Mouse (Mus musculus) frontal cortex, postnatal 36 days (tissue): ENCODE measurements around the gene Dynlrb2.

Experiments used
- DNase-seq, 2 experiments: peaks; one replicate each; pipeline ENCODE4 v3.0.0; 2022; ENCODE audit warnings: low spot score in 2 of 2

Dynlrb2 gene

DNA sequence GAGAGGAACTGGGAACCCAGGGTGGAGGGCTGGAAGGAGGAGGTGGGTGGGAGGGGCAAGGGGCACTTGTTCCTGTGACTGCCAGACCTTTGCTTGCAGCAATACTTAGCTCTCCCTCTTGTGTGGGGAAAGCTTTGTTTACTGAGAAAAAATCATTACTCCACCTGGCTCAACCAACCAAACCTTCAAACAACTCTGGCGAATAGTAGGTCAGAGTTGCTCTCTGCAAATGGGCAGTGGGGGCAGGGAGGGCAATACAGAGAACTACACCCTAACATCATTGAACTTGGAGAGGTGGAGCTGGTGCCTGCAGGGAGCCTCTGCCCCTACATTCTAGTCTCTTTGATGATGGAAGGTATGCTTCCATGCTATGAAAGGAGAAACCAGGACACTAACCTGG lies 35.4 kb downstream of the Dynlrb2 start:
- DNase-seq = no peak

DNA sequence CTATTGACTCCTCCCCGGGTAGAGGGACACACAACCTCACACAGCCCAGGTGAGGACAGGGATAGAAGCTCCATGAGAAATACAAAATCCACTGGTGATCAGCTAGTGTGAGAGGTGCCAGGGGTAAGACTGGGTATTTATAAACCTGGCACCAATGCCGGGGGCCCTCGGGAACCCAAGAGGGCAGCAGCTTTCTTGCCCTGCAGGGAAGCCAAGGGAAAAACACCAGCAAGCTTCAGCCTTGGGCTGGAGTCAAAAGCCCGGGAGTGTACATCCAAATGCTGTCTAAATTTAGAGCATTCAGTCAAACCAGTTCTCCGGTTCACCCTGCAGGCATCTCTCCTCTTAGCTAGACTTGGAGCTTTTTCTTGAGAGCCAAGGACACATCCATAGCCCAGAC lies 38.1 kb downstream of the Dynlrb2 start:
- no peak for DNase-seq

DNA sequence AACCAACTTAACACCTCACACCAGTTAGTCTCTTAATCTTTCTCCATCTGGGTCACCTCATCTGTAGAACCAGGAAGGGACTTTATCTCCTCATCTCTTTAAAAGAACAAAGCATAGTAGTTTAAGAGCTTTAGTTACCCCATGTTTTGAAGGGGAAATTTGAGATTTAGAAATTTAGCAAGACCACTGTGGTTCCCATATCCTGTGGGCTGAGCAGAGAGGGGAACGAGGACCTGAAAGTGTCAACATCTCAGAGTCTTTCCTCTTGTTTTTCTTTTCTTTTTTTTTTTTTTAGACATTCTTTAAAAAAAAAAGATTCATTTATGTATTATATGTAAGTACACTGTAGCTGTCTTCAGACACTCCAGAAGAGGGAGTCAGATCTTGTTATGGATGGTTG lies 38.6 kb downstream of the Dynlrb2 start:
- DNase-seq = no peak

DNA sequence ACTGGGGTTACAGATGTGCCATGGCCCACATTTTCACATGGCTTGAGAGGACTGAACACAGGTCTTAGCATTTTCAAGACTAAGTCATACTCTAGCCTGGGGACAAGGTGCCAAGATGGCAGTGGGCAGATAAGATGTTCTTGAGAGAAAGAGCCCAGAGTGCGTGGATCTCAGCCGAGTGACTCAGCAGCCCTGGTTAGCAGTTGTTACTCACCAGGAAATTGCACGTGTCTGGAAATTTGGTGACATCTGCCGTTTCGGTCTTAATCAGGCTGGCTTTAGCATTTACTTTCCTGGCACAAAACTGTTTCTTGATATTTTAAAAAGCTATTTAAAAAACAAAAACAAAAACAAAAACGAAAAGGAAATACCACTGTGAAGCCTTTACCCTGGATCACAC lies 47.5 kb downstream of the Dynlrb2 start:
- DNase-seq = peak; percentile 48 to 51

DNA sequence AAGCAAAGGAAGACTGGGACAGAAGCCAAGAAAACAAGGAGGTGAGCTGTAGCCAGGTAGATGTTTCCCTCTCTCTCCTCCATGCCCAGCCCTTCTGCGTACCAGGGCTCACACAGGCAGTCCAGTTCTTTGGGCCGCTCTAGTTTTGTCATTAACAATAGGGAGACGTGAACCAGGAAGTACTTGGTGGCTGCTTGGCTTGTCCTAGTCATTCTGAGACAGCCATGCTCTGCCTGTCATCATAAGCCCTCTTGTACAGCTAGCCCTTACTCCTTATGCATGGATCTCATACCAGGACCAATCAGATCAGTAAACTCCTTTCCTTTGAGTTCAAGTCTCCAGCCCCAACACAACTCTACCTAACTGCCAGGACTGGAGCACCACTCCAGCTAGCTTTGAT lies 48.0 kb downstream of the Dynlrb2 start:
- DNase-seq = no peak
